Mouse (Mus musculus) testis, adult 2 months (tissue): ENCODE data around the gene Map3k1. TPM values are rescaled to one million over a fixed set of nuclear protein-coding genes. Genes with fewer than 3 reads are reported as not detected.
A peak's percentile ranks its signal among the peaks of the same experiment; 100 is the strongest.

ENCODE experiments used
- H3K27ac ChIP-seq: fragments of 200-500 bp; 2 replicates; pipeline ENCODE4 v1.5.1; 2012; ENCODE audit warnings: low read depth, low read length; ENCODE audit not compliant: control insufficient read depth, insufficient read depth
- H3K27me3 ChIP-seq: fragments of 200-500 bp; 2 replicates; pipeline ENCODE4 v1.6.1; 2012; ENCODE audit warnings: mild to moderate bottlenecking, low read length, moderate library complexity; ENCODE audit not compliant: control insufficient read depth, insufficient read depth
- H3K36me3 ChIP-seq: fragments of 200-500 bp; 2 replicates; pipeline ENCODE4 v1.6.1; 2012; ENCODE audit warnings: mild to moderate bottlenecking, low read length; ENCODE audit not compliant: control insufficient read depth, insufficient read depth
- H3K4me1 ChIP-seq: fragments of 200-500 bp; 2 replicates; pipeline ENCODE4 v1.6.1; 2012; ENCODE audit warnings: low read length; ENCODE audit not compliant: control insufficient read depth, insufficient read depth
- H3K4me3 ChIP-seq: fragments of 200-500 bp; 2 replicates; pipeline ENCODE4 v1.5.1; 2012; ENCODE audit warnings: low read depth, mild to moderate bottlenecking, low read length, moderate library complexity, mixed read lengths; ENCODE audit not compliant: control insufficient read depth
- CTCF ChIP-seq: fragments of 200-500 bp; IDR thresholded peaks from 2 replicates; pipeline ENCODE4 v1.5.1; 2012; ENCODE audit warnings: low read depth, mild to moderate bottlenecking, inconsistent platforms, low read length, moderate library complexity; ENCODE audit not compliant: control insufficient read depth, insufficient read depth, insufficient replicate concordance
- POLR2A ChIP-seq: fragments of 200-500 bp; IDR thresholded peaks from 2 replicates; pipeline ENCODE4 v1.6.1; 2012; ENCODE audit warnings: low read depth, mild to moderate bottlenecking, inconsistent platforms, low read length, moderate library complexity; ENCODE audit not compliant: control insufficient read depth
- polyA plus RNA-seq: library from polyadenylated mRNA; depleted of rRNA; stranded (reverse); fragments of >200 nt; gene quantifications from 2 replicates; pipeline ENCODE4 v1.2.3, GENCODE M21; 2012

The Map3k1 gene
- polyA plus RNA-seq, 1 experiment = 4.1 TPM

DNA sequence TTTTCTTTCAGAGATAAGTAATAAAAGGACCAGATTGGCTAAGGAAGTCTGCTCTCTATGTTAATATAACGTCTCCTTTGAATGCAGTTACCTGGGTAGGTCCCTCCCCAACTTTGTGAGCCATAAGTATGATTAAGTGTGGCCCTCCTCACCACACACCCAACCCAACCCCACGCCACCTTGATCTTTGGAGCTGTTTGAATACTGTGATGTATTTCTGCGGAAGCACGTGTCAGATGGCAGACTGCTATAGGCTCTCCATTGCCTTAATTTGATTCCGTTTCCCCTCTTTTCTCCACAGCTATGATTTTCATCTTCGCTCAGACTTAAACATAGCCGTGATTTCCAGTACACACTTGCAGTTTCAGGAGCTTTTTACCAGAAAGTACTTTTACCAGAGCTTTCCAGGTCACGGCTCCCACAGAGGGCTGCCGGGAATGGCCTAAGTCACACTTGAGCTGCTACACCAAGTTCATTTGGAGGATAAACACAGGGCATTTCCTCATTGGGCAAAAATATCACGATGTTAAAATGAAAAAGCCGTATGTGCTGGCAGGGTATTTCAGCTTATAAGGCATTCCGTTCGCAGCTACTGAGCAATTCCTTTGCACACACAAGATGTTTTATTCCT lies 2.3 kb upstream of the Map3k1 start:
- Histone ChIP-seq H3K4me3 (no peak overlapping the region), H3K4me1 (peaks cover 16% of the 10 kb centered on the region), H3K27me3 (no peaks in the 10 kb centered on the region), H3K36me3 (no peaks in the 10 kb centered on the region), H3K27ac (no peak overlapping the region)
- TF ChIP-seq POLR2A (no peak), CTCF (no peak)

- Histone ChIP-seq H3K4me1 (peaks cover 16% of the 10 kb centered on the region), H3K36me3 (no peaks in the 10 kb centered on the region), H3K27ac (peak overlapping the region; percentile 69), H3K4me3 (peak overlapping the region; percentile 94), H3K27me3 (no peaks in the 10 kb centered on the region)
- TF ChIP-seq POLR2A (no peak), CTCF (no peak)
Measured at GRCm38 (mm10) chr13:111809466-111810228, 854 bp upstream of the Map3k1 start.

DNA sequence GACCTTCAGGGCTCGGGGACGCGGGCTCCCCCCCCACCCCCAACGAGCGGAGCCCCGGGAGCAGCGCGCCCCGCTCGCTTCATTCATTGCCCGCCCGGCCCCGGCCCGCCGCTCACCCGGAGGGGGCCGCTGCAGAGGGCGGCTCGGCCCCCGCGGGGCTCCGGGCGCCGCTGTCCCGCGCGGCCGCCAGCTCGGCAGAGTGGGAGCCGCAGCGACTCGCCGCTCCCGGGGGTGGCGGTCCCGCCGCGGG lies 481 bp downstream of the Map3k1 start:
- H3K36me3 ChIP-seq = no peaks in the 10 kb centered on the region
- peaks cover 16% of the 10 kb centered on the region for H3K4me1 ChIP-seq
- TF ChIP-seq CTCF = no peak
- TF ChIP-seq POLR2A = no peak
- H3K27me3 ChIP-seq = no peaks in the 10 kb centered on the region
- H3K27ac ChIP-seq = peak overlapping the region; percentile 89
- peak overlapping the region; percentile 92 for H3K4me3 ChIP-seq

DNA sequence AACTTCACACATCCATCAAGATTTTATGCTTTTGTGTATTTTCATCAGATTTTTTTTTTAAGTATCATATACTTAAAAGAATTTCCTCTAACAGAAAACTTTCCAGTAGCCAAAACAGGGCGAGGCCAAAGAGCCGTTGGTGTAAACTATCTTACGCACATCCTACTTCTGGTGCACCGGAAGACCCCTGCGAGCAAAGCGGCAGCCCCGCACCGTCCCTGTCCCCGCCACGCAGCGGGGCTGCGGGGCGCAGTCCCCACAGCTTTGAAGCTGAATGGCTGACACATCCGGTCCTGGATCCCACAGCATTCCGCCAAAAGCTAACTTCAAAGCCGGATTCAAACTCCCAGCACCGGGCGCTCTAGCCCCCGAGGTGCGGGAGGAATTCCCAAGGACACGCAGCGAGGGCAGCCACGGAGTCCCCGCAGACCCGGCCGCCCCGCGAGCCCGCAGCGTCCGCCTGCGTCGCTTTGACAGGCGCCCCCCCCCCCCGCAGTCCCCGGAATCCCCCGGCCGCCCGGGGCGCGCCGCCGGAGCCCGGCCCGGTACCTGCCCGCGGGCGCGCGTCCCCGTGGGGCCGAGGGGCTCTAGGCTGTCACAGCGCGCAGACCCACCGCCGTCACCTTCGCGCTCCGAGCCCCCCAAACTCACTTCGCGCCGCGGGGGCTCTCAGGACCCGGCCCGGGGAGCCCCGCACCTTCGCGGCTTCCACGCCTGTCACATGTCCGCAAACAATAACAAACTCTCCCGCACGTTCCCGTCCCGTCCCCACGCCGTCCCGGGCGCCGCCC lies 1.0 kb downstream of the Map3k1 start:
- Histone ChIP-seq H3K4me3 (peak overlapping the region; percentile 92), H3K27me3 (no peaks in the 10 kb centered on the region), H3K36me3 (no peaks in the 10 kb centered on the region), H3K4me1 (peaks cover 16% of the 10 kb centered on the region), H3K27ac (peak overlapping the region; percentile 80)
- TF ChIP-seq CTCF (no peak), POLR2A (no peak)

- TF ChIP-seq POLR2A (no peak), CTCF (no peak)
- Histone ChIP-seq H3K27ac (peak overlapping the region; percentile 80; the same call in 1 of the 2 replicates), H3K4me3 (peak overlapping the region; percentile 92), H3K4me1 (peaks cover 16% of the 10 kb centered on the region), H3K36me3 (no peaks in the 10 kb centered on the region), H3K27me3 (no peaks in the 10 kb centered on the region)
Measured at GRCm38 (mm10) chr13:111807105-111807595, 1.6 kb downstream of the Map3k1 start.

GRCm38 (mm10) chr13:111805738-111806722 lies 2.8 kb downstream of the Map3k1 start:
- H3K27ac ChIP-seq = no peak overlapping the region
- TF ChIP-seq POLR2A (no peak), CTCF (no peak)
- no peak overlapping the region for H3K4me3 ChIP-seq
- no peaks in the 10 kb centered on the region for H3K36me3 ChIP-seq
- peaks cover 16% of the 10 kb centered on the region for H3K4me1 ChIP-seq
- no peaks in the 10 kb centered on the region for H3K27me3 ChIP-seq
